Mouse (Mus musculus): ENCODE measurements at regions not wholly inside any gene's neighbourhood (a gene's known extent, or its start where the extent isn't known, plus 50 kb on each side); places are given as distances from the start of the nearest gene placed in this dataset.

DNA sequence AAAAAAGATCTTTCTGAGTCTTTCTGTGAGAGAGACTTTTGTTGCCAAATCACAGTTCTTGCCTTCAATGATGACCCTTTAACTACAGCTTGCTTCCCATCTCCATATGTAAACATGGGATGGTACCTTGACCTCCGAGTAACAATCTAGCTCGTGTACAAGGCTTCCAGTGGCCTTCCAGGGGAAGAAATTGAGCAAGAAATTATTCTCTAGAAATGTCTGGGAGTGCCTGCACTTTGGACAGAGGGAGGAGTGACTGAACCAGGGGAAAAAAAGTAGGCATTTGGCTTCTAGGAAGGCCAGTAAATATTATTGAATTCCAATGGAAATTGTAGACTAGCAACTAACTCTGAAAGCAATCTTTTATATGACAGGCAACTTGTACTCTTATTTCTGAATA, 287.8 kb upstream of the Mpdz start:
- TF ChIP-seq EP300 (IDR thresholded peaks at IDR 0.05; ENCODE audit: insufficient read depth, low read depth, low read length), result no peak
- no peak for TF ChIP-seq CTCF (IDR thresholded peaks at IDR 0.05)
